Mouse (Mus musculus) forebrain, embryonic 12.5 days (tissue): ENCODE results near the gene Cpa4. TPM values are rescaled to one million over a fixed set of nuclear protein-coding genes. Genes with fewer than 3 reads are reported as not detected.

Source experiments
- ATAC-seq: fragments of 200-750 bp; cut with Nextera tagmentation; 2 replicates; pipeline ENCODE4 v1.8.0; 2017; ENCODE audit warnings: moderate TSS enrichment; ENCODE audit not compliant: low FRiP score
- H3K27ac ChIP-seq: fragments of 300-500 bp; sonication (generic); 2 replicates; pipeline ENCODE4 v1.5.1; 2016; ENCODE audit warnings: mild to moderate bottlenecking
- H3K27me3 ChIP-seq: fragments of 300-500 bp; sonication (generic); 2 replicates; pipeline ENCODE4 v1.6.1; 2016; ENCODE audit warnings: mild to moderate bottlenecking
- H3K36me3 ChIP-seq: fragments of 300-500 bp; sonication (generic); replicated peaks from 2 replicates; pipeline ENCODE4 v1.6.1; 2016; ENCODE audit warnings: mild to moderate bottlenecking
- H3K4me1 ChIP-seq: fragments of 300-500 bp; sonication (generic); 2 replicates; pipeline ENCODE4 v1.6.1; 2016
- H3K4me2 ChIP-seq: fragments of 300-500 bp; sonication (generic); 2 replicates; pipeline ENCODE4 v1.6.1; 2016; ENCODE audit warnings: mild to moderate bottlenecking, moderate library complexity
- H3K4me3 ChIP-seq: fragments of 300-500 bp; sonication (generic); replicated peaks from 2 replicates; pipeline ENCODE4 v1.5.1; 2016; ENCODE audit warnings: mild to moderate bottlenecking
- H3K9ac ChIP-seq: fragments of 300-500 bp; sonication (generic); 2 replicates; pipeline ENCODE4 v1.6.1; 2016; ENCODE audit warnings: mild to moderate bottlenecking
- H3K9me3 ChIP-seq: fragments of 300-500 bp; sonication (generic); 2 replicates; pipeline ENCODE4 v1.6.1; 2016
- WGBS: fragments of 180-500 bp; shearing (Covaris S2); methylation state at CpG from one replicate; pipeline ENCODE4 v1.1.7; 2016; 5-methylcytosine and 5-hydroxymethylcytosine counted together
- polyA plus RNA-seq: library from polyadenylated mRNA; unstranded; fragments of >200 nt; fragmentation: Nextera tagmentation; extraction: Ambion mirVana; gene quantifications from 2 replicates; pipeline ENCODE4 v1.2.1, GENCODE M21; 2016

Gene Cpa4
- polyA plus RNA-seq, 1 experiment from 2014 or later, result 4.7 TPM

GRCm38 (mm10) chr6:30543851-30544250 is 24.3 kb upstream of the Cpa4 start:
- 27% methylated on average over 8 of the region's 8 CpGs for WGBS
- H3K4me1 ChIP-seq, result peaks cover 50% of the 10 kb centered on the region
- no peak overlapping the region for H3K9ac ChIP-seq
- H3K4me2 ChIP-seq, result 0 out of 2 replicates have a peak overlapping the region, but pooled peaks have one; percentile 19
- no peaks in the 10 kb centered on the region for H3K36me3 ChIP-seq
- no peak overlapping the region for H3K4me3 ChIP-seq
- no peak for ATAC-seq
- no peaks in the 10 kb centered on the region for H3K27me3 ChIP-seq
- 0 out of 2 replicates have a peak overlapping the region, but pooled peaks have one; percentile 8 for H3K27ac ChIP-seq
- no peaks in the 10 kb centered on the region for H3K9me3 ChIP-seq

GRCm38 (mm10) chr6:30545689-30546088 is 22.5 kb upstream of the Cpa4 start:
- Histone ChIP-seq H3K9ac (no peak overlapping the region), H3K4me1 (peaks cover 59% of the 10 kb centered on the region), H3K27ac (peak overlapping the region; percentile 96)

GRCm38 (mm10) chr6:30546571-30547273 is 21.4 kb upstream of the Cpa4 start:
- WGBS, result 7% methylated on average over 17 of the region's 17 CpGs
- ATAC-seq, result peak; percentile 62
- Histone ChIP-seq H3K9ac (peak overlapping the region; percentile 54), H3K9me3 (no peaks in the 10 kb centered on the region), H3K36me3 (no peaks in the 10 kb centered on the region), H3K27ac (peak overlapping the region; percentile 96), H3K4me3 (peak overlapping the region; percentile 14), H3K4me2 (peak overlapping the region; percentile 50), H3K27me3 (no peaks in the 10 kb centered on the region), H3K4me1 (peaks cover 69% of the 10 kb centered on the region)

More at GRCm38 (mm10) chr6:30545689-30546088, 22.5 kb upstream of the Cpa4 start:
- no peak for ATAC-seq
- no peaks in the 10 kb centered on the region for H3K9me3 ChIP-seq
- H3K36me3 ChIP-seq, result no peaks in the 10 kb centered on the region
- H3K4me2 ChIP-seq, result no peak overlapping the region
- H3K4me3 ChIP-seq, result no peak overlapping the region
- WGBS, result 82% methylated on average over 7 of the region's 7 CpGs
- H3K27me3 ChIP-seq, result no peaks in the 10 kb centered on the region

GRCm38 (mm10) chr6:30547274-30547645 is 20.9 kb upstream of the Cpa4 start:
- Histone ChIP-seq H3K27me3 (no peaks in the 10 kb centered on the region), H3K27ac (peak overlapping the region; percentile 96), H3K4me2 (peak overlapping the region; percentile 50), H3K9ac (0 out of 2 replicates have a peak overlapping the region, but pooled peaks have one; percentile 12), H3K9me3 (no peaks in the 10 kb centered on the region), H3K36me3 (no peaks in the 10 kb centered on the region), H3K4me1 (peaks cover 74% of the 10 kb centered on the region), H3K4me3 (peak overlapping the region; percentile 14)
- ATAC-seq, result no peak; the same call in 1 of the 2 replicates
- under 1% methylated on average over 16 of the region's 17 CpGs for WGBS

DNA sequence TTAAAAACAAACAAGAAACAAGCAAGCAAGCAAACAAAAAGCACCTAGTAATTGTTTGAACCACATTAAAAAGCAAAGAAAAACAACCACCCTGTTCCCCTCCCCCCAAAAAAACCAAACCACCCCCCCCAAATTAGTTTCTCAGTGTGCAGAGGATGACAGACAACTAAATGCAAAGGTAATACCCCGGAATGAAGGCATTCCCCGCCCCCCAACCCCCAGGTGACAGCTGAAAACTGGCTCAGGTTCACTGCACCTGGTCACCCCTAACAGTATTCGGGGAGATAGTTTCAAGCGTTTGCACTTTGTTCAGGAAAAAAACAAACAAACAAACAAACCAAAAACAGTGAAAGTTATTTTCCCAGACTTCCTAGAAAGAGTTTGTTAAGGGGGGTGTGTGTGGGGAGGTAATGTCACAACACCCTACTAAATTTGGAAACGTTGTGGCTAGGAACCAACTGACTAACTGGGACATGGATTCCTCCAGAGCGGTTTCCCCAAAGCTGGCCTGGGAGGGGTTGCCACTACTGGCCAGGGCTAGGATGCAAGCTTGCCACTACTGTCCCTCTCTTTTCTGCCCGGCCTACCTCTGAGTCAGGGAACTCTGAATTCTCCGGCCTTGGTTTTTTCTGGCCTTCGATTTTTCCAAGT is 20.4 kb upstream of the Cpa4 start:
- no peaks in the 10 kb centered on the region for H3K36me3 ChIP-seq
- H3K4me3 ChIP-seq, result no peak overlapping the region
- 11% methylated on average over 9 of the region's 9 CpGs for WGBS
- H3K27ac ChIP-seq, result peak overlapping the region; percentile 96
- H3K27me3 ChIP-seq, result no peaks in the 10 kb centered on the region
- H3K9ac ChIP-seq, result 0 out of 2 replicates have a peak overlapping the region, but pooled peaks have one; percentile 12
- H3K9me3 ChIP-seq, result no peaks in the 10 kb centered on the region
- H3K4me2 ChIP-seq, result peak overlapping the region; percentile 50; the same call in 1 of the 2 replicates
- H3K4me1 ChIP-seq, result peaks cover 79% of the 10 kb centered on the region
- ATAC-seq, result no peak

GRCm38 (mm10) chr6:30549231-30549761 is 18.9 kb upstream of the Cpa4 start:
- peak overlapping the region; percentile 91 for H3K27ac ChIP-seq
- ATAC-seq, result no peak
- WGBS, result 8% methylated on average over 15 of the region's 15 CpGs
- H3K4me3 ChIP-seq, result no peak overlapping the region
- H3K4me2 ChIP-seq, result peak overlapping the region; percentile 34
- H3K36me3 ChIP-seq, result no peaks in the 10 kb centered on the region
- H3K27me3 ChIP-seq, result no peaks in the 10 kb centered on the region
- H3K4me1 ChIP-seq, result peaks cover 72% of the 10 kb centered on the region
- no peaks in the 10 kb centered on the region for H3K9me3 ChIP-seq
- 0 out of 2 replicates have a peak overlapping the region, but pooled peaks have one; percentile 39 for H3K9ac ChIP-seq

DNA sequence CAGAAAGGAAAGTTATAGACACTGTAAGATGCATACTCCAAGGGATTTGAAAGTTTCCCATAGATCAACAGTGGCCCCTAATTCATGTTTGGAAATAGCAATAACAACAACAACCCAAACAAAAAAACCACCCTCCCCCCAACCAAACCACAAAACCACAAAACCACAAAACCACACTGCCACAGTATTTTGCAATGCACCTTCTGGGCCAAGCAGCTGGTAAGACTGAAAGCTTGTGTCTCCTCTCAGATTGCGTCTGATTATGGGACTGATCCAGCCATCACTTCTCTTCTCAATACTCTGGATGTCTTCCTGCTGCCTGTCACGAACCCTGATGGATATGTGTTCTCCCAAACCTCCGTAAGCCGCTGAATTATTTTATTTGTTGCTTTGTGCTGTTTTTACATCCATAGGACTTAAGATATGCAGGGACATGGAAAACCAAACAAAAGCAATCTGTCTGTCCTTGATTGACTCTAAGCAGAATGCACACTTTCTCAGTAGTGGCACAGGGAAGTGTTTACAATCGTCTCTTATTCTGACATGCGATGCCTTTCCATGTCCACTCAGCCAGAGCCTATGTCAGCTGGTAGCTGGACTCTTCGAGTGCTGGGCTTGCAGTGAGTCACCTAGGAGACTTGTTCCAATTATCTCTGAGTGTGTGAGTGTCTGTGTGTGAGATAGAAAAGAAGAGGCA is 17.5 kb upstream of the Cpa4 start:
- 64% methylated on average over 7 of the region's 7 CpGs for WGBS

DNA sequence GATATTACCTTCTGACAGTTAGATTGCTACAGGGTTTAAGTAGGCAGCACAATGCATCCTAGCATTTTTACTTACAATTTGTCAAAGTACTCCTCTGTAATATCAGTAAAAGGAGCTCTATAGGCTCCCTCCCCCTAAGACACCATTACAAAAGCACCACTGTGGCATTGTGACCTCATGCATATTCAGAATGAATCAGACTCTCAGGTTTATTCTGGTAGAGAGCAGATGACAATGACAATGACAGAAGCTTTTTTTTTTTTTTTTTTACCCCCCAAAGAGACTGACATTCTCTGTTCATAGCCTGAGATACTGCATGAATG is 17.0 kb upstream of the Cpa4 start:
- Histone ChIP-seq H3K4me2 (no peak overlapping the region), H3K27me3 (no peaks in the 10 kb centered on the region), H3K4me1 (peaks cover 61% of the 10 kb centered on the region), H3K9ac (no peak overlapping the region), H3K27ac (peak overlapping the region; percentile 88), H3K4me3 (no peak overlapping the region), H3K9me3 (no peaks in the 10 kb centered on the region), H3K36me3 (no peaks in the 10 kb centered on the region)
- peak; percentile 37; the same call in 1 of the 2 replicates for ATAC-seq

More for the DNA sequence above, 17.5 kb upstream of the Cpa4 start:
- Histone ChIP-seq H3K27me3 (no peaks in the 10 kb centered on the region), H3K36me3 (no peaks in the 10 kb centered on the region), H3K4me2 (no peak overlapping the region), H3K9ac (no peak overlapping the region), H3K27ac (peak overlapping the region; percentile 88), H3K4me3 (no peak overlapping the region), H3K9me3 (no peaks in the 10 kb centered on the region), H3K4me1 (peaks cover 63% of the 10 kb centered on the region)
- ATAC-seq, result no peak

GRCm38 (mm10) chr6:30551644-30552580 is 16.3 kb upstream of the Cpa4 start:
- Histone ChIP-seq H3K9me3 (no peaks in the 10 kb centered on the region), H3K36me3 (no peaks in the 10 kb centered on the region), H3K4me3 (peak overlapping the region; percentile 1; the same call in 1 of the 2 replicates), H3K4me2 (peak overlapping the region; percentile 38), H3K9ac (0 out of 2 replicates have a peak overlapping the region, but pooled peaks have one; percentile 1), H3K27ac (peak overlapping the region; percentile 88), H3K4me1 (peaks cover 54% of the 10 kb centered on the region), H3K27me3 (no peaks in the 10 kb centered on the region)
- 16% methylated on average over 23 of the region's 23 CpGs for WGBS
- peak; percentile 66 for ATAC-seq

DNA sequence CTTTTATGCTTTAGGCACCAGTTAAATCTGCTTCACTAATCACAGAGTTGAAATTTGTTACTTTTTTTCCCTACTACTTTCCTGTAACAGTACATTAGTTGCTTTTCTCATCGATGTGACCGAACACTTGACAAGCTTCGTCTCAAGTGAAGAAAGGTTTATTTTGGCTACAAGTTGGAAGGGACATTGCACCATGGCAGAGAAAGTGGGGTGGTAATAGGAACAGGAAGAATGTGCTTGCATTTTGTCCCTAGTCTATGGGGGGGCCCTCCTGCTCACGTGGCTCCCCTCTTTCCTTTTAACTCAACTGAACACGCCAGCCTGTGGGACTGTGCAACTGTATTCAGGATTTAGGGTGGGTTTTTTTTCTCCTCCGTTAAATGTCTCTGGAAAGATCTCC is 15.5 kb upstream of the Cpa4 start:
- Histone ChIP-seq H3K9me3 (no peaks in the 10 kb centered on the region), H3K27ac (peak overlapping the region; percentile 88), H3K27me3 (no peaks in the 10 kb centered on the region), H3K36me3 (no peaks in the 10 kb centered on the region), H3K4me1 (peaks cover 51% of the 10 kb centered on the region), H3K9ac (no peak overlapping the region), H3K4me3 (no peak overlapping the region), H3K4me2 (no peak overlapping the region)
- 52% methylated on average over 6 of the region's 6 CpGs for WGBS
- no peak for ATAC-seq

DNA sequence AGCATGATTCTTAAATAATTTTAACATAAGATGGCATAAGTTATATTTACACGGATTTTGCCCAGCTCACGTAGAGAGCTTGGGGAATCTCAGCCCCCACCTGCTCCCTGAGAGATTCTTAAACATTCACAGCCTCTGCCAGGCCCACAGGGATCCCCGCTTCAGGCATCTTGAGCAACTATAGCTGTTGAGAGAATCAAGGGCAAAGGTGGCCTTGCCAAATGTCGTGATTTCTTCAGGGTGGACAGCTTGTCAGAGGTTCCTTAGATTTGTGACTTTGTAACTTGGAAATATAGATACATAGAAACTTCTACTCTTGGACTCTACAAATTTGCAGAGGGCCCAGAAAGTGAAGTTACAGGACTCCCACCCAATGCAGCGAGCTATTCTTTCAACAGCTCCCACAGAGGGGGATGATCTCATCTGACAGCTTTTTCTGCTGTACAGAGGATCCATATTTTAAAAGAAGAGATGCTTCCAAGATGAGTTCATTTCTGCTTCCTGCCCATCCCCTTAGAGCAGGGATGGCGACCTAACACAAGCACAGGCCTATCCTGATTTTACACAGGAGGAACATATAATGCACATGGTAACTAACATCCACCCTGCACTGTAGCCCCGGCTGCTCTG is 14.7 kb upstream of the Cpa4 start:
- H3K4me3 ChIP-seq, result no peak overlapping the region
- H3K4me1 ChIP-seq, result peaks cover 43% of the 10 kb centered on the region
- no peak overlapping the region for H3K27ac ChIP-seq
- WGBS, result 80% methylated on average over 7 of the region's 7 CpGs
- H3K4me2 ChIP-seq, result no peak overlapping the region
- H3K9me3 ChIP-seq, result no peaks in the 10 kb centered on the region
- no peaks in the 10 kb centered on the region for H3K27me3 ChIP-seq
- no peak overlapping the region for H3K9ac ChIP-seq
- no peak for ATAC-seq
- no peaks in the 10 kb centered on the region for H3K36me3 ChIP-seq
